Mouse (Mus musculus): ENCODE results near the gene Zfp266. TPM values are rescaled to one million over a fixed set of nuclear protein-coding genes. Genes with fewer than 3 reads are reported as not detected.

Gene Zfp266
- total RNA-seq, 2 experiments from 2014 or later: 41.6 to 45.7 TPM

DNA sequence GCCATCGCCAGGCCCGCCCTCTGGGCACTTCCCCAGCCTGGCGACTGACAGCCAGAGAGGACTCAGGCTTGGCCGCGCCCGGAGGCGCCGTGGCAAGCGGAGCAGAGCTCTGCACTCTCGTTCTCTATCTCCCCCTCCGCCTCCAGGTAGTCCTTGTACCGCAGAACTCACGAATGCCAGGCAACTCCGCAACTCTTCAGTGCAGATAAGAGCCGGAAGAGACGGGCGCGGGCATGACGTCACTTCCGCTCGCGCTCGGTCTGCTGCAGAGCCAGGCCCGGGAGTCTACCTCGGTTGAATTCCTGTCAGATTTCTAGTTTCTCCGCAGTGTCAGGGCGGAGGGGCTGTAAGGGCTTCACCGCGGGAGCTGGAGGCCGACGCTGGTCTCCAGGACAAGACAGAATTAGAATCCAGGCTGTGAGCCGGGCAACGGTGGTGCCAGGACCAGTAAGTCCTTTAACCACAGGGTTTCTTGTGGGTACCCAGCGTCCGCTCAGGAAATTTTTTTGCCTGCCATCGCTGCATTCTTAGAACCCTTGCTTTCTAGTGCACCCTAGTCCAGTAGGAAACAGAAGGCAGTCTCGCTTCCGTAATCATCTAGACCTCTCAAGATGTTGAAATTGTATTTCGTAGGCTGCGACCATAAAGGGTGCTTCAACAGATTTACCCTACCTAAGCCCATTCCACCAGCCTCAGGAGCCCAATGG is 28.5 kb downstream of the Zfp266 start, which contains the start of gene Zfp426:
Gene Zfp426 (minus strand): TSS at position 220 of the 707 bp plus-strand sequence.
- DNase-seq (ENCODE audit: low spot score in 2 of 2): peak; percentile 78 to 89

- DNase-seq (ENCODE audit: low spot score in 2 of 2): no peak
Measured at GRCm38 (mm10) chr9:20491858-20492526, 29.2 kb downstream of the Zfp266 start.

- no peak for DNase-seq (ENCODE audit: low spot score in 2 of 2)
Measured at GRCm38 (mm10) chr9:20489536-20489935, 31.7 kb downstream of the Zfp266 start.

DNA sequence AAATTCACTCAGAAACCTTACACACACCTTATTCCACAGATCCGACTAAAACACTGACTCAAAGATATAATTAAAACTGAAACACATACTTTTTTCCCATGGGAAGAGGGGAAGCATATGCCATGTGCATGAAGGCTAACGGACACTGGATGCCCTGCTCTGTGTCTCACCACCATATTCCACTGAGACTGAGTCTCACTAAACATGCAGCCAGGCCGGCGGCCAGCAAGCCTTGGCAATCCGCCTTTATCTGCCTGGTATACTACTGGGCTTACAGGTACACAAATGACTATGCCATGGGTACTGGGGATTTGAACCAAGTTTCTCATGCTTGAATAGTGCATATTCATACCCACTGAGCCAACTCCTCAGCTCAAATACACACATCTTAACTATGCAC is 41.8 kb downstream of the Zfp266 start:
- DNase-seq (ENCODE audit: low spot score in 2 of 2): no peak

DNA sequence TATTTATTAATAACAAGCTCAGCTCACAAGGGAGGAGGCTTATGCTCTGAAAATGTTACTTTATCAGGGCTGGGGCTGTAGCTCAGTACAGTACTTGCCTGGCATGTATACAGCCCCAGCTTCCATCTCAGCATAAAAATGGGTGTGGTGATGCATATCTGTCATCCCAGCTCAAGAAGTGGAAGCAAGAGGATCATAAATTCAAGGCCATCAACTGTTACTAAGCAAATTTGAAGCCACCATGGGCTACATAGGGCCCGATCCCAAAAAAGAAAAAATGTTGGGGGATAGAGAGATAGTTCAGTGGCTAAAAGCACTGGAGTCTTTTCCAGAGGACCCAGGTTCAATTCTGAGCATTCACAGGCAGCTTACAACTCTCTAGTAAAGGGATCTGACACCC is 44.6 kb downstream of the Zfp266 start:
- DNase-seq (ENCODE audit: low spot score in 2 of 2): no peak

- peak; percentile 17 to 83 for DNase-seq (ENCODE audit: low spot score in 2 of 2)
Measured at GRCm38 (mm10) chr9:20466761-20467442, 54.3 kb downstream of the Zfp266 start.

DNA sequence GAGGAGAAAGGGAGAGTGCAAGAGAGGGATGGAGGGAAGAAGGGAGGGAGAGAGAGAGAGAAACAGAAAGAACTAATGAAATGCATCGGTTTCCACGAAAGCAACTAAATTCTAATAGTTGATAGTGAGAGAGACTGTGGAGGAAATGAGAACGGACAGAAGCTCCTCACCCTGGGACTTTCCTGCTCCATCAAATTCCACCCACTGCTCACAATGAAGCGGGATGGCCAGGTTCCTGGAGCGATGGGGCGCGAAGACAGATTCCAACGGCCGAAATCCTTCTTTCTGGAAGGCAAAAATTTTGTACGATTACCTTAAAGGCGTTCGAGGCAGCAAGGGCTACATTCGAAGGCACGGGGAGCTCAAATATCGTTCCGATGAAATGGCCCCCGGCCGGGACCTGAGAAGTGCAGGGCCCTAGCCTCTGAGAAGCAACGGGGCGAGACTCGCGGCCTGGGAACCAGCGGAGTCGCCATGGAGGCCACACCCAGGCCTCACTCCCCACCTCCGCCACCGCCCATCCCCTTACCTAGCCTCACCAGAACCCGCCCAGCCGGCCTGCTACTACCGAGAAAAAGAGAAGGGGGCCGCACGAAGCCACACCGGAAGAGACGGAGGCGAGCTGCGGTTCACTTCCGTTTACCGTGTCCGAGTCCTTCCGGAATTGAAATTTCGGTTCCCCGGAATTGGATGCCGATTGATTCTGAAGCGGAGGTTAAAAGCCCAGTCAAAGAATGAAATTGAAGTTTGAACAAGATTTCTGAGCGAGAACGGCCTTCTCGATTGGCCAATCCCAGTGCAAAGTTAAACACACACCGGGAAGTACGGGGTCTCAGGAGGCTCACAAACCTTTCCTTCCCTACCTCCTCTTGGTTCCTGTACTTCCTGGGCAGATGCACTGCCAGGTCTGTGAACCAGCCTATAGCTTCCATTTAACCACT is 61.6 kb downstream of the Zfp266 start, which contains the start of gene Zfp26:
Gene Zfp26 (minus strand): TSS at position 786 of the 941 bp plus-strand sequence.
- DNase-seq (ENCODE audit: low spot score in 2 of 2): peak; percentile 70 to 83

- DNase-seq (ENCODE audit: low spot score in 2 of 2): no peak
Measured at GRCm38 (mm10) chr9:20453647-20454046, 67.6 kb downstream of the Zfp266 start.

DNA sequence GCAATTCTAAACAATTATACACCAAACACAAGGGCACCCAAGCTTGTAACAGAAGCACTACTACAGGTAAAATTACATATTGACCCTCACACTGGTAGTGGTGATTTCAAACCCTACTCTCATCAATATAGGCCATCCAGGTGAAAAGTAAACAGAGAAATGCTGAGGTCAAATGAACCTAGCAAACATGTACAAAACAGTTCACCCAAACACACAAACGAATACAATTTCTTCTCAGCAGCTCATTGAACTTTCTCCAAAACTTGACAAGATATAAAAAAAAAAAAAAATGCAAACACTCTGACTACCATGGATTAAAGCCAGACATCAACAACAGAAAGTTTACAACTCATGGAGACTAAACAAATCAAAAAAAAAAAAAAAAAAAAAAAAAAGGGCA is 69.7 kb downstream of the Zfp266 start:
- no peak for DNase-seq (ENCODE audit: low spot score in 2 of 2)

Other genes starting within 250 kb of the Zfp266 start
- not detected for gene Olfr39, start 239.1 kb downstream of the Zfp266 start, total RNA-seq (2021)
- not detected for gene Olfr873, start 222.9 kb downstream of the Zfp266 start, total RNA-seq (2021)
- not detected for gene Olfr18, start 185.3 kb downstream of the Zfp266 start, total RNA-seq (2021)
- 1 to 10 TPM; 9.3 to 9.6 TPM for gene Zfp560, start 136.2 kb downstream of the Zfp266 start, total RNA-seq (2021)
- 10 to 100 TPM; 21.2 to 26.0 TPM for gene Zfp26, start 61.3 kb downstream of the Zfp266 start, total RNA-seq (2021)
- gene Zfp426, start 28.7 kb downstream of the Zfp266 start, total RNA-seq (2021): 10 to 100 TPM; 24.6 to 27.5 TPM
- gene Zfp846, start 59.9 kb upstream of the Zfp266 start, total RNA-seq (2021): 10 to 100 TPM; 17.1 to 18.0 TPM
- gene Ubl5, start 121.5 kb upstream of the Zfp266 start, total RNA-seq (2021): 100 to 1,000 TPM; 287 to 295 TPM
- gene Fbxl12, start 123.3 kb upstream of the Zfp266 start, total RNA-seq (2021): 10 to 100 TPM; 22.5 to 22.7 TPM
- gene Pin1, start 130.7 kb upstream of the Zfp266 start, total RNA-seq (2021): 10 to 100 TPM; 33.9 to 34.8 TPM
- 10 to 100 TPM; 32.0 to 38.5 TPM for gene Olfm2, start 224.9 kb upstream of the Zfp266 start, total RNA-seq (2021)

Data from layer of hippocampus, adult 18-20 months (tissue).